Mouse (Mus musculus) lung, postnatal 0 days (tissue): ENCODE data around the gene Hivep3. TPM values are rescaled to one million over a fixed set of nuclear protein-coding genes. Genes with fewer than 3 reads are reported as not detected.

Source experiments
- ATAC-seq: fragments of 200-750 bp; cut with Nextera tagmentation; 2 replicates; pipeline ENCODE4 v1.8.0; 2017; ENCODE audit warnings: moderate library complexity
- DNase-seq: peaks from one replicate; pipeline ENCODE4 v3.0.0-alpha.2; 2016; ENCODE audit warnings: low spot score
- H3K27ac ChIP-seq: fragments of 300-500 bp; sonication (generic); 2 replicates; pipeline ENCODE4 v1.5.1; 2014; ENCODE audit warnings: antibody characterized with exemption, mild to moderate bottlenecking, low read length, mixed read lengths
- H3K27me3 ChIP-seq: fragments of 300-500 bp; sonication (generic); replicated peaks from 2 replicates; pipeline ENCODE4 v1.6.1; 2014; ENCODE audit warnings: low read length, mixed read lengths; ENCODE audit not compliant: insufficient read depth
- H3K36me3 ChIP-seq: fragments of 300-500 bp; sonication (generic); 2 replicates; pipeline ENCODE4 v1.6.1; 2014; ENCODE audit warnings: low read length, mixed read lengths; ENCODE audit not compliant: insufficient read depth
- H3K4me1 ChIP-seq: fragments of 300-500 bp; sonication (generic); 2 replicates; pipeline ENCODE4 v1.6.1; 2014; ENCODE audit warnings: antibody characterized with exemption, low read depth, low read length, mixed read lengths; ENCODE audit not compliant: insufficient read depth
- H3K4me2 ChIP-seq: fragments of 300-500 bp; sonication (generic); replicated peaks from 2 replicates; pipeline ENCODE4 v1.6.1; 2014; ENCODE audit warnings: low read depth, mild to moderate bottlenecking, low read length, moderate library complexity, mixed read lengths
- H3K4me3 ChIP-seq: fragments of 300-500 bp; sonication (generic); 2 replicates; pipeline ENCODE4 v1.5.1; 2014; ENCODE audit warnings: low read depth, low read length
- H3K9ac ChIP-seq: fragments of 300-500 bp; sonication (generic); replicated peaks from 2 replicates; pipeline ENCODE4 v1.6.1; 2014; ENCODE audit warnings: low read depth, mild to moderate bottlenecking
- H3K9me3 ChIP-seq: fragments of 300-500 bp; sonication (generic); 2 replicates; pipeline ENCODE4 v1.6.1; 2016; ENCODE audit warnings: low read length, mixed read lengths
- CTCF ChIP-seq: IDR thresholded peaks from 2 replicates; pipeline ENCODE4 v1.5.1; 2016; ENCODE audit warnings: antibody characterized with exemption, mild to moderate bottlenecking
- EP300 ChIP-seq: IDR thresholded peaks from 2 replicates; pipeline ENCODE4 v1.6.1; 2016; ENCODE audit warnings: antibody characterized with exemption, mild to moderate bottlenecking, control low read depth
- WGBS: fragments of 180-500 bp; shearing (Covaris S2); extraction: QIAGEN DNeasy Blood & Tissue Kit; methylation state at CpG from one replicate; pipeline ENCODE4 v1.1.7; 2014; 5-methylcytosine and 5-hydroxymethylcytosine counted together
- polyA plus RNA-seq: library from polyadenylated mRNA; unstranded; fragments of >200 nt; fragmentation: Nextera tagmentation; extraction: Ambion mirVana; gene quantifications from 2 replicates; pipeline ENCODE4 v1.2.1, GENCODE M21; 2015

Hivep3 gene
- polyA plus RNA-seq, 1 experiment from 2014 or later = 30.7 TPM

- Histone ChIP-seq H3K27me3 (no peaks in the 10 kb centered on the region), H3K9ac (no peak overlapping the region), H3K9me3 (no peaks in the 10 kb centered on the region), H3K4me3 (no peak overlapping the region), H3K27ac (no peak overlapping the region), H3K4me2 (no peak overlapping the region), H3K36me3 (no peaks in the 10 kb centered on the region), H3K4me1 (no peaks in the 10 kb centered on the region; the same call in 1 of the 2 replicates)
- TF ChIP-seq CTCF = no peak
- no peak for TF ChIP-seq EP300
- DNase-seq (no peak), ATAC-seq (peak; percentile 18; the same call in 1 of the 2 replicates)
- WGBS = 50% methylated on average over 3 of the region's 3 CpGs
Measured at GRCm38 (mm10) chr4:119989031-119989693, 255.6 kb downstream of the Hivep3 start.

DNA sequence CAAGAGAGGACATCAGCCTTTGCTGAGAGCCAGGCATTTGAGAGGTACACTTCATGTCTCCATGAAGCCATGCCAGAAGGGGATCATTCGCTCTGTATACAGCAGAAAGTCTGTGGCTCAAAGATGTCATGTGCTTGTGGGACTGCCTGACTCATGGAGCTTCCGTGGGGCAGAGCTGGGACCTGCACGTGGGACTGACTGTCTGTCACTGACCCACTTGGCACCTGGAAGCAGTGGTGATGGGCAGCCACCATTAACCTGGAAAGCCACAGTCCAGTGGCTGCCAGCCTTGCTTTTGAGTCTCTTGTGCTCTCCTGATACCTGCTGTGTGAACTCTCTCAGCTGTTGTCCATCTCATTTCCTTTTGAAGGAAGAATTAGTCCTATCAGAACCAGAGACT is 256.8 kb downstream of the Hivep3 start:
- WGBS = 56% methylated on average over 3 of the region's 3 CpGs
- ATAC-seq = no peak

GRCm38 (mm10) chr4:119990841-119991240 is 257.3 kb downstream of the Hivep3 start:
- no peak overlapping the region for H3K4me3 ChIP-seq
- H3K4me1 ChIP-seq = no peaks in the 10 kb centered on the region; the same call in 1 of the 2 replicates
- no peaks in the 10 kb centered on the region for H3K9me3 ChIP-seq
- ATAC-seq (peak; percentile 87), DNase-seq (peak; percentile 77)
- H3K36me3 ChIP-seq = no peaks in the 10 kb centered on the region
- no peak overlapping the region for H3K27ac ChIP-seq
- H3K4me2 ChIP-seq = no peak overlapping the region
- no peak overlapping the region for H3K9ac ChIP-seq
- no peak for TF ChIP-seq CTCF
- TF ChIP-seq EP300 = peak; percentile 59; the same call in 1 of the 2 replicates
- H3K27me3 ChIP-seq = no peaks in the 10 kb centered on the region
- 52% methylated on average over 3 of the region's 3 CpGs for WGBS

More for the DNA sequence above, 256.8 kb downstream of the Hivep3 start:
- DNase-seq = no peak
- Histone ChIP-seq H3K9ac (no peak overlapping the region), H3K4me2 (no peak overlapping the region), H3K4me3 (no peak overlapping the region), H3K9me3 (no peaks in the 10 kb centered on the region), H3K4me1 (no peaks in the 10 kb centered on the region; the same call in 1 of the 2 replicates), H3K27me3 (no peaks in the 10 kb centered on the region), H3K36me3 (no peaks in the 10 kb centered on the region), H3K27ac (no peak overlapping the region)
- TF ChIP-seq EP300 (no peak), CTCF (no peak)

- DNase-seq = peak; percentile 60
- 37% methylated on average over 4 of the region's 4 CpGs for WGBS
- Histone ChIP-seq H3K27ac (no peak overlapping the region), H3K4me3 (no peak overlapping the region), H3K36me3 (no peaks in the 10 kb centered on the region), H3K9me3 (no peaks in the 10 kb centered on the region), H3K27me3 (no peaks in the 10 kb centered on the region), H3K9ac (no peak overlapping the region), H3K4me1 (no peaks in the 10 kb centered on the region; the same call in 1 of the 2 replicates), H3K4me2 (no peak overlapping the region)
- TF ChIP-seq EP300 (no peak), CTCF (no peak)
- peak; percentile 56 for ATAC-seq
Measured at GRCm38 (mm10) chr4:119991758-119992157, 258.2 kb downstream of the Hivep3 start.

DNA sequence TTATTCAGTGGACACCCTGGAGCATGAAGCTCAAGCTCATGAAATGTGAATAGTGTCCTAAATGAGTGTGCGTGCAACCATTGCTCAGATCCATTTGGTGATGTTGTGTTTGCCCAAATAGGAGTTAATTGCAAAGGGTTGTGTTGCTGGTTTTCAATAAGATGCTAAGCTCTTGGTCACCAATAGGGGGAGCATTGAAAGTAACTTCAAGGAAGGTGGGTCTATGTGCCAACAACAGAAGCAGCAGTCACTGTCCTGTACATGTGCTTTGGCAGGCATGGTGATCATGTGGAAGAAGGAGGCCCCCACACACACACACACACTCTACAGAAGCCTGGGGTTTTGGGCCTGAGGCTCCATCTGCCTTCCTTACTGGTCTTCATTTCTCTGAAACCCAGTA is 262.8 kb downstream of the Hivep3 start:
- TF ChIP-seq EP300 (no peak), CTCF (peak; percentile 47)
- Histone ChIP-seq H3K4me2 (no peak overlapping the region), H3K4me3 (no peak overlapping the region), H3K9me3 (no peaks in the 10 kb centered on the region), H3K4me1 (no peaks in the 10 kb centered on the region; the same call in 1 of the 2 replicates), H3K9ac (no peak overlapping the region), H3K27me3 (no peaks in the 10 kb centered on the region), H3K36me3 (no peaks in the 10 kb centered on the region), H3K27ac (no peak overlapping the region)
- DNase-seq (no peak), ATAC-seq (no peak)
- 100% methylated on average over 1 of the region's 1 CpGs for WGBS

DNA sequence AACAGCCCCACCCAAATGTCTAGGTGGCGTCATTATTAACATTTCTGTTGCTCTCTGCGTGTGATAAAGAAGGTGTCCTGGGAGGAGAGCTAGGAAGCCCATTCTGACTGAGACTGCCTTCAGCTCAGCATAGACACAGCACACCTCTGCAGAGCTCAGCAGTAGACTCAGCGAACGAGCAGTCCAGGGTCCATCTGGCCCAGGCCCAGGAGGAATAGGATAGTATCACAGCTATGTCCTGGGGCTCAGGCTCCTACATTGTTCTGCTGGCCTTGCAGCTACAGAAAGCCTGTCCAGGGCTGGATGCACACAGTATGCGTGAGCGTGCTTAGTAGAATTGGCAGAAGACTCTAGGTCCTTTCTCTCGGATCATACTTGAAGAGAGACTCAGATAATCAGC is 263.8 kb downstream of the Hivep3 start:
- H3K36me3 ChIP-seq = no peaks in the 10 kb centered on the region
- ATAC-seq (no peak), DNase-seq (no peak)
- H3K4me2 ChIP-seq = no peak overlapping the region
- no peak for TF ChIP-seq CTCF
- no peak for TF ChIP-seq EP300
- H3K27me3 ChIP-seq = no peaks in the 10 kb centered on the region
- no peak overlapping the region for H3K9ac ChIP-seq
- no peak overlapping the region for H3K27ac ChIP-seq
- no peaks in the 10 kb centered on the region for H3K9me3 ChIP-seq
- no peaks in the 10 kb centered on the region for H3K4me1 ChIP-seq
- H3K4me3 ChIP-seq = no peak overlapping the region
- WGBS = 86% methylated on average over 7 of the region's 7 CpGs
